Mouse (Mus musculus) hindbrain, embryonic 11.5 days (tissue): ENCODE data around the gene Rasl2-9. TPM values are rescaled to one million over a fixed set of nuclear protein-coding genes. Genes with fewer than 3 reads are reported as not detected.
"Not testable (repeated sequence)": the region's sequence is repeated elsewhere in the genome, so short reads cannot be mapped to it uniquely, and the experiment has no call there.

Experiments used
- ATAC-seq: fragments of 200-750 bp; cut with Nextera tagmentation; 2 replicates; pipeline ENCODE4 v1.8.0; 2017; ENCODE audit warnings: mild to moderate bottlenecking, moderate TSS enrichment, moderate library complexity; ENCODE audit not compliant: low FRiP score
- DNase-seq: peaks from one replicate; pipeline ENCODE4 v3.0.0-alpha.2; 2015; ENCODE audit warnings: low spot score
- H3K27ac ChIP-seq: fragments of 300-500 bp; sonication (generic); 2 replicates; pipeline ENCODE4 v1.5.1; 2014; ENCODE audit warnings: mild to moderate bottlenecking, low read depth, low read length
- H3K27me3 ChIP-seq: fragments of 300-500 bp; sonication (generic); 2 replicates; pipeline ENCODE4 v1.6.1; 2014; ENCODE audit warnings: mild to moderate bottlenecking, low read length, moderate library complexity, mixed read lengths; ENCODE audit not compliant: control insufficient read depth, insufficient read depth
- H3K36me3 ChIP-seq: fragments of 300-500 bp; sonication (generic); 2 replicates; pipeline ENCODE4 v1.6.1; 2014; ENCODE audit warnings: mild to moderate bottlenecking, low read length, moderate library complexity, mixed read lengths; ENCODE audit not compliant: control insufficient read depth, insufficient read depth
- H3K4me1 ChIP-seq: fragments of 300-500 bp; sonication (generic); replicated peaks from 2 replicates; pipeline ENCODE4 v1.6.1; 2014; ENCODE audit warnings: low read length, mixed read lengths; ENCODE audit not compliant: control insufficient read depth, insufficient read depth
- H3K4me2 ChIP-seq: fragments of 300-500 bp; sonication (generic); replicated peaks from 2 replicates; pipeline ENCODE4 v1.6.1; 2014; ENCODE audit warnings: mild to moderate bottlenecking, low read depth, low read length
- H3K4me3 ChIP-seq: fragments of 300-500 bp; sonication (generic); 2 replicates; pipeline ENCODE4 v1.5.1; 2014; ENCODE audit warnings: low read depth, low read length
- H3K9ac ChIP-seq: fragments of 300-500 bp; sonication (generic); 2 replicates; pipeline ENCODE4 v1.6.1; 2014; ENCODE audit warnings: low read depth, low read length
- H3K9me3 ChIP-seq: fragments of 300-500 bp; sonication (generic); 2 replicates; pipeline ENCODE4 v1.6.1; 2016; ENCODE audit warnings: low read length; ENCODE audit not compliant: control insufficient read depth
- WGBS: fragments of 180-500 bp; shearing (Covaris S2); extraction: QIAGEN DNeasy Blood & Tissue Kit; methylation state at CpG from one replicate; pipeline ENCODE4 v1.1.7; 2014; 5-methylcytosine and 5-hydroxymethylcytosine counted together
- polyA plus RNA-seq: library from polyadenylated mRNA; unstranded; fragments of >200 nt; fragmentation: Nextera tagmentation; extraction: Ambion mirVana; gene quantifications from 2 replicates; pipeline ENCODE4 v1.2.1, GENCODE M21; 2014

Gene Rasl2-9
- polyA plus RNA-seq, 1 experiment from 2014 or later, result 0.31 TPM

DNA sequence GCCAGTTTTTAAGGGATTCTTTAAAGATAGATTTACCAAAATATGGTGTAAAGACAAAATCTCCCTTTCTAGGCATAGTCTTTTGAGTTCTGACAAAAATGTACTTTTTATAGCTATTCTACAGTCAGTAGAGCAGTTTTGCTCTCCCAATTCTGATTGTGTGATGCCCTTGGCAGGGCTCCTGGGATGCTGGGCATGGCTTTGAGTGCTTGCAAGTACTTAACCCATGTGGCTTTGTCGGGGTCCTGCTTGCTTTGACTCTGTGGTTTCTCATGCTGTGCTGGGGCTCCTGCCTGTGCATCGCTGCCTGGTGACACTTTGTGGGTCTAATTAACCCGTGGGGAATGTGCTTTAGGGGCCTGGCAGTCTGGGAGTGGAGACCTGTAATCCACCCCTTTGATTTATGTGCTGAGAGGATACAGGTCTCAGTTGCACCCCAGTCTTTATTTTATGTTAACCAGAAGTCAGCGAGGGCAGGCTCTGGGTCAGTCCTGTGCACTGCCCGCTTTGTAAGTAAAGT, 38.8 kb downstream of the Rasl2-9 start:
- Histone ChIP-seq H3K9ac (no peak overlapping the region), H3K4me2 (no peak overlapping the region), H3K27ac (no peak overlapping the region), H3K36me3 (peaks cover 2% of the 10 kb centered on the region; the same call in 1 of the 2 replicates), H3K4me1 (no peaks in the 10 kb centered on the region), H3K9me3 (no peaks in the 10 kb centered on the region), H3K4me3 (no peak overlapping the region), H3K27me3 (no peaks in the 10 kb centered on the region)
- WGBS, result 85% methylated on average over 5 of the region's 5 CpGs
- ATAC-seq, result no peak
- DNase-seq, result no peak

DNA sequence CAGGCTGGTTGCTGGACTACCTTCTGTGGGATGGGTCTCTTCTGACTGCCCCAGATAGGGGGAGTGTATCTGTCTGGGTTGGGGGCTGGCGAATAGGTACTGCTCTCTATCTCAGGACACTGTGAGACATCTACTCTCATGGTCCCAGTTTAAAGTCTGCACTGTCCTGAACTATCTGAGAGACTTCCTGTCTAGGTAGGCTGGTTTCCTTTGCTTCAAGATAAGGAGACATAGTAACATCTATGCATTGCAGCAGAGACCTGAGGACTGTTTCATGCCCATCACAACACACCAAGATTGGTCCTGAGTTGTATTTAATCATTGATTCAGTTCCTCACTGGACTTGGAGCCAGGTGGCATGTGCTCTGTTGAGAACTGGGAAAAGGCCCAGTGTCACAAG, 40.2 kb downstream of the Rasl2-9 start:
- Histone ChIP-seq H3K27me3 (no peaks in the 10 kb centered on the region), H3K4me3 (no peak overlapping the region), H3K9me3 (no peaks in the 10 kb centered on the region), H3K4me2 (no peak overlapping the region), H3K4me1 (no peaks in the 10 kb centered on the region), H3K36me3 (peaks cover 3% of the 10 kb centered on the region; the same call in 1 of the 2 replicates), H3K9ac (no peak overlapping the region), H3K27ac (no peak overlapping the region)
- ATAC-seq (no peak), DNase-seq (no peak)
- 100% methylated on average over 1 of the region's 1 CpGs for WGBS

DNA sequence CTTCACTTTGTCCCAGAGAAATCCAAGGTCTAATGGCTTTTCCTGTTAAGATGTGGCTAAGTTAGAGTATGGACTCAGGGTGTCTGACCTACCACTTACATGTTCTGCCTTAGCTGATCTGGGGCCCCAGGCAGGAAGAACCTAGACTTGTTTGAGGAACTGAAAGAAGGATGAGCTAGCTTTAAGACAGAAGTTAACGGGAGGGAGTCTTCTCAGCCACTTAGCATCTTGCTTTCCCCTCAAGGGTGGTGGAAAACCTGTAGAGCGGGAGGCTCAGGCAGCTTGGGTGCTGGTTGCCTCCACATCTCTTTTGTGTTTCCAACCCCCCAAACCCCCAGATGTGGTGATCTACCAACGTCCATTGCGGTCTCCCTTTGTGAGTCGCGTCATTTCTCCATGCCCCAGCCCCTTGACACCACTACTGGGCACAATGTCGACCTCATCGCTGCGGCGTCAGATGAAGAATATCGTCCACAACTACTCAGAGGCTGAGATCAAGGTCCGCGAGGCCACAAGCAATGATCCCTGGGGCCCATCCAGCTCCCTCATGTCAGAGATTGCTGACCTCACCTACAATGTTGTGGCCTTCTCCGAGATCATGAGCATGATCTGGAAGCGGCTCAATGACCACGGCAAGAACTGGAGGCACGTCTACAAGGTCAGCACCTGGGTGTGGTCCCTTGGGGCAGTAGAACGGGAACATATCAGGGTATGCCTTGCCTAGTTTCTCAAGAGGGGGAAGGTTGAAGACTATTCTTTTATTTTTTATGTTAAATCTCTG, 42.2 kb downstream of the Rasl2-9 start:
- no peaks in the 10 kb centered on the region for H3K9me3 ChIP-seq
- no peak for ATAC-seq
- H3K36me3 ChIP-seq, result peaks cover 5% of the 10 kb centered on the region; the same call in 1 of the 2 replicates

DNA sequence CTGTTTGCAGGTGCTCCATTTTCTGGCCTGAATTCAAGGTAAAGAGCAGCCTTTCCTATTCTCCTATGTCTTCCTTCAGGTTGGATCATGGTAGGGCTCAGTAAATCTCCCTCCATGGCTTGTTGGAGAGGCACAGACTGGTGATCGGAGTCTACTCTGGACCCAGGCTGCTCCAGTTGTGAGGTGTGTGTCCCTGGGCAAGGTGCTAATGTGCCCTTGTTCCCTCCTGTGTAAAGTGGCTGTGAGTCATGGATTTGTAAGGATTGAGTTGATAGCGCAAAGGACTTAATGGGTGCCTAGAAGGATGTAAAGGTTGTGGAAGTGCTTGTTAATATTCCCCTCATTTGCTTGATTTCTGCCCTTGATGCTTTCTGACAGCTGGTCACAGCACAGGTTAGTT, 43.8 kb downstream of the Rasl2-9 start:
- no peak overlapping the region for H3K4me2 ChIP-seq
- no peaks in the 10 kb centered on the region for H3K4me1 ChIP-seq
- no peak overlapping the region for H3K9ac ChIP-seq
- no peak overlapping the region; the same call in 1 of the 2 replicates for H3K4me3 ChIP-seq
- 95% methylated on average over 2 of the region's 2 CpGs for WGBS
- ATAC-seq (no peak), DNase-seq (no peak)
- H3K9me3 ChIP-seq, result no peaks in the 10 kb centered on the region
- H3K27me3 ChIP-seq, result no peaks in the 10 kb centered on the region
- peaks cover 5% of the 10 kb centered on the region; the same call in 1 of the 2 replicates for H3K36me3 ChIP-seq
- no peak overlapping the region for H3K27ac ChIP-seq

More for the DNA sequence above, 42.2 kb downstream of the Rasl2-9 start:
- H3K9ac ChIP-seq, result no peak overlapping the region
- H3K27ac ChIP-seq, result no peak overlapping the region
- no peak for DNase-seq
- no peaks in the 10 kb centered on the region for H3K4me1 ChIP-seq
- no peak overlapping the region for H3K4me2 ChIP-seq
- 95% methylated on average over 18 of the region's 18 CpGs for WGBS
- no peaks in the 10 kb centered on the region for H3K27me3 ChIP-seq
- no peak overlapping the region for H3K4me3 ChIP-seq

DNA sequence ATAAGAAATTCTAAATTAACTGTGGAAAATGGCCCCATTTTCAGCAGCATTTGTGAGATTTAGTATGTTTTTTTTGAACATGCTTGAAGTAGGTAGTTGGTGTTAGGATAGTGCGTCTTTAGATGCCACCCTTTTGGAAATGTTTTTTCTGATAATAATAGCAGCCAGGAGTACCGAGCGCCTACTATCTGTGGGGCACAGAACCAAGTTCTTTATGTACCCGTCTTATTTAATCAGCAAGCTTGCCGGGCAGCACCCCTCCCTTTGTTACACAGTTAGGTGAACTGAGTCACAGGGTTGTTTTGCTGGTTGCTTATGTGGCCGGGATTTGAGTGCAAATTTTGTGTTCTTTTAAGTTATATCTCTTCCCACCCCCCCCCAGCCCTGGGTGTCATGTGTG, 44.5 kb downstream of the Rasl2-9 start:
- Histone ChIP-seq H3K4me2 (peak overlapping the region; percentile 84), H3K36me3 (peaks cover 10% of the 10 kb centered on the region), H3K4me3 (peak overlapping the region; percentile 99), H3K9ac (0 out of 2 replicates have a peak overlapping the region, but pooled peaks have one; percentile 15), H3K9me3 (no peaks in the 10 kb centered on the region), H3K27ac (no peak overlapping the region), H3K27me3 (no peaks in the 10 kb centered on the region), H3K4me1 (no peaks in the 10 kb centered on the region)
- WGBS, result 76% methylated on average over 6 of the region's 6 CpGs
- DNase-seq, result no peak
- ATAC-seq, result no peak

DNA sequence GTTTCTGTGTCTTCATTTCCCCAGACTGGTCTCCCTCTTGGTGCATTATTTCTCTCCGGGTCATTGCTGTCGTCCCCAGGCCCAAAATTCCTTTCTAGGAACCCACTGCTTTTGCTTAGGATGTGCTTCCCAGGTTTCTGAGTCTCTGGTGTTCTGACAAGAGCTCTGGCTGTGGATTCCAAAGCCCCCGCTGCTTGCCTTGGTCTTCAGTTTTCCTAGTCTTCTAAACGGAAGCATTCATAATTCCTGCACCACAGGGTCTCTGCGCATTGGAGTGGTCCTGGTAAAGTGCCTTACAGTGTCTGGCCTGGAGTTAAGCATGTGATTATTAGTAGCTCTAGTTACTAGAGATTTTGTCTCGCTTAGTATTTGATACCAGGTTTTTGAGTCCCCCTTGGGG, 44.9 kb downstream of the Rasl2-9 start:
- H3K27me3 ChIP-seq, result no peaks in the 10 kb centered on the region
- H3K4me1 ChIP-seq, result no peaks in the 10 kb centered on the region
- 0 out of 2 replicates have a peak overlapping the region, but pooled peaks have one; percentile 30 for H3K27ac ChIP-seq
- H3K36me3 ChIP-seq, result peaks cover 12% of the 10 kb centered on the region
- 20% methylated on average over 6 of the region's 6 CpGs for WGBS
- peak overlapping the region; percentile 99 for H3K4me3 ChIP-seq
- peak overlapping the region; percentile 84 for H3K4me2 ChIP-seq
- H3K9me3 ChIP-seq, result no peaks in the 10 kb centered on the region
- ATAC-seq (no peak), DNase-seq (no peak)
- peak overlapping the region; percentile 97 for H3K9ac ChIP-seq

- peak within 1 kb of the TSS; percentile 84 for H3K4me2 ChIP-seq
- peaks cover 12% of the 10 kb centered on the region for H3K36me3 ChIP-seq
- H3K9ac ChIP-seq, result peak within 1 kb of the TSS; percentile 97
- H3K4me1 ChIP-seq, result no peaks in the 10 kb centered on the region
- ATAC-seq (peak; percentile 96), DNase-seq (peak; percentile 97)
- under 1% methylated on average over 73 of the region's 81 CpGs for WGBS
- H3K9me3 ChIP-seq, result no peaks in the 10 kb centered on the region
- no peaks in the 10 kb centered on the region for H3K27me3 ChIP-seq
- H3K27ac ChIP-seq, result peak within 1 kb of the TSS; percentile 85
- H3K4me3 ChIP-seq, result peak within 1 kb of the TSS; percentile 99
Observed at GRCm38 (mm10) chr7:5080010-5080751, 45.6 kb downstream of the Rasl2-9 start, which contains the start of gene Epn1. Epn1 (plus strand) TSS chr7:5080235.

DNA sequence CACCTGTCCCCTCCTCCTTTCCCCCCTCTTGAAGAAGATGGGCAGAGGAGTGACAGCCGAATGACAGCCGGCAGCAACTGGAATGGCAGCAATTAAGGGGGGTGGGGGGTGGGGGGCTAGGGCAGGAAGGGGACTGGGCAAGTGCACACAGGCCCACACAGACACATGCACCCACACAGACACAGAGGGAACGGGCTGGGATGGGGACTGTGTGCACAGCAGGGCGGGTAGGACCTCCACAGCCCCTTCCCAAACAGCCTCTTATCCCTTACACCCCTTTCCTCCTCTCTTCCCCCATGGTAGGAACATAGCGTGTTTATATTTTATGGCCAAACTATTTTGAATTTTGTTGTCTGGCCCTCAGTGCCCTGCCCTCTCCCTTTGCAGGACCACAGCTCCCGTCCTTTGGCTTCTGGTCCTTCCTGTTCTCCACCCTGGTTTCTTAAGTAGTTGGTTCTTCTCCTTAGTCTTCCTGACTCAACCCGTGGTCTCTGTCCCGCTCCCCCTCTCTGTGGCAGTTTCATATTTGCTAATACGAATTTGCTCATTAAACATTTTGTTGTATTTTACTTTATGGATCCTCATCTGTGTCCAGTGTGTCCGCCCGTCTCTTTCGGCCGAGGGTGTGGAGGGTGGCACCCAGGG, 46.3 kb downstream of the Rasl2-9 start:
- not testable (repeated sequence) for H3K27me3 ChIP-seq, DNase-seq, H3K4me1 ChIP-seq, H3K9ac ChIP-seq, H3K9me3 ChIP-seq
- H3K4me2 ChIP-seq, result peak overlapping the region; percentile 84; the same call in 1 of the 2 replicates
- peak overlapping the region; percentile 99 for H3K4me3 ChIP-seq
- peaks cover 14% of the 10 kb centered on the region for H3K36me3 ChIP-seq
- 39% methylated on average over 7 of the region's 13 CpGs for WGBS
- peak overlapping the region; percentile 51; the same call in 1 of the 2 replicates for H3K27ac ChIP-seq
- ATAC-seq, result peak; percentile 59
